Mouse (Mus musculus) left cerebral cortex, postnatal 10 days (tissue): ENCODE data around the gene Coro1c. TPM values are rescaled to one million over a fixed set of nuclear protein-coding genes. Genes with fewer than 3 reads are reported as not detected.

Experiments
- DNase-seq, 2 experiments: peaks; one replicate each; pipeline ENCODE4 v3.0.0; 2021 to 2022; ENCODE audit warnings: low spot score in 2 of 2, mixed read lengths in 1 of 2; ENCODE audit errors: extremely low spot score in 1 of 2
- intact Hi-C: fragments of 180-260 bp; cut with DNase I; formaldehyde crosslinking; loops from one replicate; pipeline ENCODE4 v1.15.1; 2025
- total RNA-seq, 2 experiments: library from RNA; stranded (reverse); gene quantifications; 2 replicates each; pipeline ENCODE4 v1.2.3; 2021

The Coro1c gene
- total RNA-seq, 2 experiments from 2014 or later: 117 to 122 TPM

GRCm38 (mm10) chr5:113930648-113931609, 22.4 kb upstream of the Coro1c start:
- intact Hi-C loops: no loop called here
- DNase-seq: peak in 1 of 2 experiments; percentile 69

GRCm38 (mm10) chr5:113929950-113930647, 21.5 kb upstream of the Coro1c start:
- intact Hi-C loops: no loop called here
- peak in 1 of 2 experiments; percentile 48 for DNase-seq

GRCm38 (mm10) chr5:113929526-113929925, 21.0 kb upstream of the Coro1c start:
- no peak for DNase-seq
- intact Hi-C loops: no loop called here

GRCm38 (mm10) chr5:113924608-113925007, 16.1 kb upstream of the Coro1c start:
- intact Hi-C loops: no loop called here
- DNase-seq: no peak

- no peak for DNase-seq
- intact Hi-C loops: no loop called here
Measured at GRCm38 (mm10) chr5:113921310-113922166, 13.0 kb upstream of the Coro1c start.

GRCm38 (mm10) chr5:113919060-113919459, 10.5 kb upstream of the Coro1c start:
- no peak for DNase-seq
- intact Hi-C loops: no loop called here

- DNase-seq: no peak
- intact Hi-C loops: no loop called here
Measured at GRCm38 (mm10) chr5:113918654-113919053, 10.1 kb upstream of the Coro1c start.

- intact Hi-C loops: no loop called here
Measured at GRCm38 (mm10) chr5:113910705-113911104, 2.1 kb upstream of the Coro1c start.

GRCm38 (mm10) chr5:113910065-113910701, 1.6 kb upstream of the Coro1c start:
- DNase-seq: peak in 1 of 2 experiments; percentile 13
- intact Hi-C loops: no loop called here

More at GRCm38 (mm10) chr5:113910705-113911104, 2.1 kb upstream of the Coro1c start:
- DNase-seq: no peak

- intact Hi-C loops: loop anchor here (5.0 kb wide), 2 partner anchors 36 to 51 kb away; no protein-coding TSS in a partner anchor
- DNase-seq: peak; percentile 40 to 83
Measured at GRCm38 (mm10) chr5:113907786-113908567, 581 bp downstream of the Coro1c start.

GRCm38 (mm10) chr5:113906958-113907735, 1.4 kb downstream of the Coro1c start:
- intact Hi-C loops: loop anchor here (5.0 kb wide), 2 partner anchors 35 to 50 kb away; no protein-coding TSS in a partner anchor
- peak in 1 of 2 experiments; percentile 57 for DNase-seq

GRCm38 (mm10) chr5:113904987-113905386, 3.6 kb downstream of the Coro1c start:
- no peak for DNase-seq
- intact Hi-C loops: loop anchor here (5.0 kb wide), 2 partner anchors 33 to 48 kb away; no protein-coding TSS in a partner anchor

GRCm38 (mm10) chr5:113902983-113903382, 5.6 kb downstream of the Coro1c start:
- intact Hi-C loops: no loop called here
- no peak for DNase-seq

- intact Hi-C loops: no loop called here
- DNase-seq: no peak
Measured at GRCm38 (mm10) chr5:113902017-113902416, 6.5 kb downstream of the Coro1c start.

- intact Hi-C loops: no loop called here
- DNase-seq: no peak
Measured at GRCm38 (mm10) chr5:113901074-113901571, 7.4 kb downstream of the Coro1c start.

GRCm38 (mm10) chr5:113899543-113899942, 9.0 kb downstream of the Coro1c start:
- intact Hi-C loops: no loop called here
- peak in 1 of 2 experiments; percentile 13 for DNase-seq
